Mouse (Mus musculus) neural tube, embryonic 11.5 days (tissue): ENCODE measurements at regions not wholly inside any gene's neighbourhood (a gene's known extent, or its start where the extent isn't known, plus 50 kb on each side); places are given as distances from the start of the nearest gene placed in this dataset.

Source experiments
- ATAC-seq: fragments of 200-750 bp; cut with Nextera tagmentation; 2 replicates; pipeline ENCODE4 v1.8.0; 2017; ENCODE audit warnings: moderate number of reproducible peaks, mild to moderate bottlenecking, moderate TSS enrichment, moderate library complexity; ENCODE audit not compliant: insufficient read depth, low FRiP score, low TSS enrichment
- DNase-seq: peaks from one replicate; pipeline ENCODE4 v3.0.0-alpha.2; 2015; ENCODE audit warnings: low spot score
- H3K27ac ChIP-seq: fragments of 300-500 bp; sonication (generic); 2 replicates; pipeline ENCODE4 v1.5.1; 2014; ENCODE audit warnings: low read depth, mild to moderate bottlenecking, low read length
- H3K27me3 ChIP-seq: fragments of 300-500 bp; sonication (generic); 2 replicates; pipeline ENCODE4 v1.6.1; 2014; ENCODE audit warnings: mild to moderate bottlenecking, low read length, mixed read lengths; ENCODE audit not compliant: control insufficient read depth, insufficient read depth
- H3K36me3 ChIP-seq: fragments of 300-500 bp; sonication (generic); 2 replicates; pipeline ENCODE4 v1.6.1; 2014; ENCODE audit warnings: mild to moderate bottlenecking, low read length, moderate library complexity, mixed read lengths; ENCODE audit not compliant: control insufficient read depth, insufficient read depth
- H3K4me1 ChIP-seq: fragments of 300-500 bp; sonication (generic); 2 replicates; pipeline ENCODE4 v1.6.1; 2014; ENCODE audit warnings: low read length, mixed read lengths; ENCODE audit not compliant: control insufficient read depth, insufficient read depth
- H3K4me2 ChIP-seq: fragments of 300-500 bp; sonication (generic); 2 replicates; pipeline ENCODE4 v1.6.1; 2014; ENCODE audit warnings: low read depth, mild to moderate bottlenecking, moderate library complexity
- H3K4me3 ChIP-seq: fragments of 300-500 bp; sonication (generic); 2 replicates; pipeline ENCODE4 v1.5.1; 2014; ENCODE audit warnings: low read depth, low read length
- H3K9ac ChIP-seq: fragments of 300-500 bp; sonication (generic); 2 replicates; pipeline ENCODE4 v1.6.1; 2014; ENCODE audit warnings: mild to moderate bottlenecking, low read length
- H3K9me3 ChIP-seq: fragments of 300-500 bp; sonication (generic); 2 replicates; pipeline ENCODE4 v1.6.1; 2016; ENCODE audit warnings: low read length; ENCODE audit not compliant: control insufficient read depth
- WGBS: fragments of 180-500 bp; shearing (Covaris S2); extraction: QIAGEN DNeasy Blood & Tissue Kit; methylation state at CpG from one replicate; pipeline ENCODE4 v1.1.7; 2014; 5-methylcytosine and 5-hydroxymethylcytosine counted together

DNA sequence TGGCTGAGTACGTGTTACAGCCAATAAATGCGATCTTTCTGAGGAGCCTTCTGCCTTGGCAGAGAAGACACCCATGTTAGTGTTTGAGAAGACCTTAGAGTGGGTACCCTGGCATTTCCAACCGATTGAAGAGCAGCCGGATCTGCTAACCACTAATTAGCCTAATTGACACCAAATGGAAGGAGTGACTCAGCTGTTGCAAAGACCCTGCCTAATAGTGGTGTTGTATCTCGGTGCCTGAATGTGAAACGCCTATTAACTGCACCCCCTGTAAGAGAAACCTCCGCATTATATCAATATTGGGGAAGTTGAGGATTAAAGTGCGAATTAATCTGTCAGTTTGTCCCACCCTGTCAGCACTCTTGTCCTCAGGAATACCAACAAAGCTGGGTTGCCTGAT, 253.1 kb upstream of the Fam241a start:
- Histone ChIP-seq H3K36me3 (no peaks in the 10 kb centered on the region), H3K9ac (no peak overlapping the region), H3K4me2 (no peak overlapping the region), H3K4me1 (no peaks in the 10 kb centered on the region), H3K27me3 (no peaks in the 10 kb centered on the region), H3K4me3 (no peak overlapping the region), H3K9me3 (no peaks in the 10 kb centered on the region), H3K27ac (no peak overlapping the region)
- WGBS, result 69% methylated on average over 8 of the region's 8 CpGs
- no peak for ATAC-seq
- no peak for DNase-seq

DNA sequence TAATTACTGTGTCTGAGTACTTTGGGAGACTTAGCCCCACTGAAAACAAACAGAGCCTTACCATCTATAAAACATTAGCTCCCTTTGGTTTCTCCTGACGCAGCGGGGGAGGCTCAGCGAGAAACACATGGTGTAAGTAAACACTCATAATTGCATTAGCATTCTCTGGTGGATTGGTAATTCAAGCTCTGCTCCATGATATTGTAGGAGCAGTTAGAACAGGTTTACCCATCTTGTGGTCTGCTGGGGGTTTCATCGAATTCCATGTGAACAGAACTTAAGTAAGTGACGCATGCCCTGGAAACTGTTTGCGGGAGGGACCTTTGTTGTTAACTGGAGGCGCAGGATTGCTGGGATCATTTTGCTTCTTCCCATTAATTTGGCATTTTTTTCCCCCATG, 249.2 kb upstream of the Fam241a start:
- WGBS, result 78% methylated on average over 7 of the region's 7 CpGs
- DNase-seq (no peak), ATAC-seq (no peak)
- Histone ChIP-seq H3K9me3 (no peaks in the 10 kb centered on the region), H3K4me1 (no peaks in the 10 kb centered on the region), H3K9ac (no peak overlapping the region), H3K36me3 (no peaks in the 10 kb centered on the region), H3K4me2 (no peak overlapping the region), H3K27me3 (no peaks in the 10 kb centered on the region), H3K27ac (no peak overlapping the region), H3K4me3 (no peak overlapping the region)

DNA sequence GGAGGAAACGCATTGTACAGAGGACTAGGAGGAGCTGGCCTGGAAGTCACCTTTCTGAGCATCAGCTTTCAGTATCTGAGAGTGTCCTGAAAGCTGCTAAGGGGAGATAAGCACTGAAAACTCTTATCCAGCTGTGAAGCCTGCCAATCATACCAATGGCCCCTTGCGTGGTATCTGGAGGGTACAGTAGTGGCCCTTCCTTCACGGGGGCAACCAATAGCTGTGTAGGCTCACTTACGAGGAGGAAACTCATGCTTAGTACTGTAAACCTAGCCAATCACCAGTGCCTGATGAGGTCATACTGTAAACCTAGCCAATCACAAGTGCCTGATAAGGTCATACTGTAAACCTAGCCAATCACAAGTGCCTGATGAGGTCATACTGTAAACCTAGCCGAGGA, 231.7 kb upstream of the Fam241a start:
- H3K4me3 ChIP-seq, result no peak overlapping the region
- ATAC-seq, result no peak
- H3K27me3 ChIP-seq, result no peaks in the 10 kb centered on the region
- WGBS, result 90% methylated on average over 5 of the region's 5 CpGs
- no peak overlapping the region for H3K4me2 ChIP-seq
- H3K27ac ChIP-seq, result no peak overlapping the region
- no peaks in the 10 kb centered on the region for H3K4me1 ChIP-seq
- no peaks in the 10 kb centered on the region for H3K9me3 ChIP-seq
- H3K36me3 ChIP-seq, result no peaks in the 10 kb centered on the region
- no peak for DNase-seq
- no peak overlapping the region for H3K9ac ChIP-seq

DNA sequence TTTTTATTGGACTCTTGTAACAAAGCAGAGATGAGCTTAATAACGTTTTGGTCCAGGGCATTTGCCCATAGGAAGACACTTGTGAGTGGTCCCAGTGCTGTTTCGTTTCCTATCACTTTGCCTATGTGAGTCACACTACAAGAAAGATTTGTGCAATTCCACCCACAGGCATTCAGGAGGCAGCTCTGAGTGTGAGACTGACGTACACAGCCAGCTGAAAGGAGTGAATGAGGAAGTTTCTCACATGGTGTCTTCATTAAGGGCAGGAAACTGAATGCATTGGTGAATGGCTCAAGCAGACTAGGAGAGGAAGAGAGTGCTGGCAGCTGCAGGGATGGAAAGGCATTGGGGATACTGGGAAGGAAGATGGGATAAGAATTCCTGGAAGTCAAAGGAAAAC, 230.5 kb upstream of the Fam241a start:
- Histone ChIP-seq H3K4me1 (no peaks in the 10 kb centered on the region), H3K36me3 (no peaks in the 10 kb centered on the region), H3K9me3 (no peaks in the 10 kb centered on the region), H3K4me3 (no peak overlapping the region), H3K9ac (no peak overlapping the region), H3K4me2 (no peak overlapping the region), H3K27me3 (no peaks in the 10 kb centered on the region), H3K27ac (no peak overlapping the region)
- DNase-seq (no peak), ATAC-seq (no peak)
- 57% methylated on average over 3 of the region's 3 CpGs for WGBS

DNA sequence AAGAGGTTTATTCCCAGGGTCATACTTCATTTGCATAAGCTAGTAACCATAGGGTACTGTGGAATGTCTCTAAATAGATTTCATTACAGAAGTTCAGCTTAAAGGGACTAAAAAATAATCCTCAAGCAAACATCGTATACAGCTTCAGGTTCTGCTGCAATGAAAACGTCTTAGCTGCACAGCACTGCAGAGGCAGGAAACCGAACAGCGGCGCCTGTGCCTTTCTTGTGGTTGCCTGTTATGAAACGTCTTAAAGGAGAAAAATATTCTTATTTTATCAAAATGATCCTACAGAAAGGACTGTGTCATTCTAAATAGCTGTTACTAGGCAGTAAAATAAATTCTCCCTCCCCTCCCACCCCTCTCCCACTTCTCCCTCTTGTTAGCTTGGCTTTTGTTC, 226.0 kb upstream of the Fam241a start:
- Histone ChIP-seq H3K4me3 (no peak overlapping the region), H3K9ac (no peak overlapping the region), H3K4me2 (no peak overlapping the region), H3K27me3 (no peaks in the 10 kb centered on the region), H3K9me3 (no peaks in the 10 kb centered on the region), H3K27ac (no peak overlapping the region), H3K36me3 (no peaks in the 10 kb centered on the region), H3K4me1 (no peaks in the 10 kb centered on the region)
- 83% methylated on average over 6 of the region's 6 CpGs for WGBS
- DNase-seq (no peak), ATAC-seq (no peak)

DNA sequence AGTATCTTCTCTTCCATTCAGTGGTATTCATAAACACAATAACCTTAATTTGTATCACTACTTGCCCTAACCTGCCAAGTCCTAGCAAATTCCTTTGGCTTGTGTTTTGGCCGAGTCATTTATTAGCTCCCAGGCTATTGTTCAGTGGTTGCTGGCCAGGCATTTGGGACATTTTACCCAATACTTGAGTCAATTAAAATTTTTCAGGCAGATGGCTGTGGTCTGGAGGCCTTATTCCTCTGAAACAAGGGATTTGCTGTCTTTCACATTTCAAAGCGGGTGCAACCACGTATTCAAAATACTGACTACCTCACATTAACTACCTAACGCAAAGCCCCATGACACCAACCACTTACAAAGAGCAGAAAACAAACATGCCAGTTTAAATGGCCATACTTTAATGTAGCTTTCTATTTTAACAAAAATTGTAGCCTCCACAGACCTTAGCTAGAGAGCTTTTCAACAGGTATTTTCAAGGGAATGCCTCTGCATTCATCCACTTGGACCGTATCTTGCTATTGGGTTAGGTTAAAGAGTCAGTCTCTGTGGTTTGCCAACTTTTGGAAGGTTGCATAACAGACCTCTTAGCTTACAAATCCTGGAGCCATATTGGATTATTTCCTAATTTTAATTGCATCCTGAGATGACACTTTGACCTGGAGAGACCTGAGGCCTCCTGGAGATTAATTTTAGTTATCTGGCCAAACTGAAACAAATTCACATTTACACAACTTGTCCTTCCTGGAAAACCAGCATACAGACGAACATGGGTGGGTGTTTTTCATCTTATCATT, 224.7 kb upstream of the Fam241a start:
- H3K9me3 ChIP-seq, result no peaks in the 10 kb centered on the region

DNA sequence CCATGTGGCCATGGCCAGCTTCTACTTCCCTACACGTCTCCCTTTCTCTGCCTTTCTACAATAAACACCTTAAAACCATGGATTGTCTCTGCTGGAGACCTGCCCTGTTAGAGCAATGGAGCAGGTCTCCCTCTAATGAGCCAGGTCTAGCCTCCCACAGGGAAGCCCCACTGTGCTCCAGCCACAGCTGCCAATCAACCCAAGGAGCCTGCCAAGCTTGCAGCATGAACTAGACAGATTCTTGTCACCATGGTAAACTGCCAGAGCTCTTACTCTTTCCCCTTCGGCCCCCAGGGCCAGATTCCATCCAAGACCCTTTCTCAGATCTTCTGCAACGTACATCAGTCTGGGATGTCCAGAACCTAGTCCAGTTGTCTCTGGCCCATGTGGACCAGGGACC, 217.1 kb upstream of the Fam241a start:
- H3K4me3 ChIP-seq, result no peak overlapping the region
- H3K9me3 ChIP-seq, result no peaks in the 10 kb centered on the region
- no peak overlapping the region for H3K4me2 ChIP-seq
- ATAC-seq (no peak), DNase-seq (no peak)
- H3K36me3 ChIP-seq, result no peaks in the 10 kb centered on the region
- no peak overlapping the region for H3K9ac ChIP-seq
- H3K27ac ChIP-seq, result no peak overlapping the region
- no peaks in the 10 kb centered on the region for H3K4me1 ChIP-seq
- H3K27me3 ChIP-seq, result no peaks in the 10 kb centered on the region
- 61% methylated on average over 3 of the region's 3 CpGs for WGBS

More for the DNA sequence above, 224.7 kb upstream of the Fam241a start:
- H3K27me3 ChIP-seq, result no peaks in the 10 kb centered on the region
- no peak overlapping the region for H3K4me2 ChIP-seq
- no peak overlapping the region for H3K4me3 ChIP-seq
- no peak for ATAC-seq
- H3K36me3 ChIP-seq, result no peaks in the 10 kb centered on the region
- WGBS, result 82% methylated on average over 6 of the region's 6 CpGs
- no peaks in the 10 kb centered on the region for H3K4me1 ChIP-seq
- H3K27ac ChIP-seq, result no peak overlapping the region
- DNase-seq, result no peak
- H3K9ac ChIP-seq, result no peak overlapping the region

DNA sequence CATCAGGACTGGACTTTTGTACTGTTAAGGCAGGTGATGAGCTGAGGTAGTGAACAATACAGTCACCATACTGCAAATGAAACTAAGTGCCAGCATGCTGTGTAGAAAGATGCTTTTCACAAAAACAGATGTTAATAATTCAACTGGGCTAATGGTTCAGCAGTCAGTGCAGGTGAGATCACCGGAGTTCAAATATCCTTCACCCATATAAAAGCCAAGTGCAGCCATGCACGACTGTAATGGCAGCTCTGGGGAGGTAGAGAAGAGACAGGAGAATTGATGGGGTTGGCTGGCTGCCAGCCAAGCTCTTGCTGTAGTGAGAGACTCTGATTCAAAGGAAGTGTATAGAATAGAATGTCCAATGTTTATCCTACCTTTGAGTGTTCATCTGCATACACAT, 214.3 kb upstream of the Fam241a start:
- no peak overlapping the region for H3K27ac ChIP-seq
- DNase-seq, result no peak
- H3K36me3 ChIP-seq, result no peaks in the 10 kb centered on the region
- no peaks in the 10 kb centered on the region for H3K4me1 ChIP-seq
- ATAC-seq, result no peak
- H3K9me3 ChIP-seq, result no peaks in the 10 kb centered on the region
- WGBS, result 57% methylated on average over 2 of the region's 2 CpGs
- no peaks in the 10 kb centered on the region for H3K27me3 ChIP-seq
- no peak overlapping the region for H3K4me2 ChIP-seq
- H3K4me3 ChIP-seq, result no peak overlapping the region
- no peak overlapping the region for H3K9ac ChIP-seq

DNA sequence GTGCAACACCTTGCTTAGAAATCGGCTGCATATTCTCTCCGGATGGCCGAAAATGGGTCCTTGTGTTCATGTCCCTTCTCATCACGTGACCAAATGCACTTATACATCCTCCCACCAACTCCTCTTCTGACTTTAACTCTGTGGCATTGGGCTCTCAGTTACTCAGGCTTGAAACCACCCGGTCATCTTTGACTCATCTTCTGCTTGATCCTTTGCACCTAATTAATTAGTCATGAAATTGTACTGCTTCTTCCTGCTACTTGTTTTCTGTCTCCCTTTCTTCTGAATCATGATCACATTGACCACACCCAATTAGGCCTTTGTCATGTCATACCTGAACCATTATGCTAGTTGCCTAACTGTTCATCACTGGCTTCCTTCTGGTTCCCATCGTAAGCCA, 208.4 kb upstream of the Fam241a start:
- Histone ChIP-seq H3K4me3 (no peak overlapping the region), H3K27me3 (no peaks in the 10 kb centered on the region)
- WGBS, result 92% methylated on average over 6 of the region's 6 CpGs

More for the DNA sequence above, 208.4 kb upstream of the Fam241a start:
- Histone ChIP-seq H3K4me2 (no peak overlapping the region), H3K9me3 (no peaks in the 10 kb centered on the region), H3K4me1 (no peaks in the 10 kb centered on the region), H3K9ac (no peak overlapping the region), H3K36me3 (no peaks in the 10 kb centered on the region), H3K27ac (no peak overlapping the region)
- ATAC-seq, result no peak
- DNase-seq, result no peak
